Mouse (Mus musculus) megakaryocyte, embryonic 14.5 days (primary cell): ENCODE measurements around the gene Shcbp1l.

Experiments used
- FLI1 ChIP-seq: IDR thresholded peaks from 2 replicates; pipeline ENCODE4 v1.6.1; 2012; ENCODE audit warnings: low read length, inconsistent platforms, mixed read lengths
- GATA1 ChIP-seq: IDR thresholded peaks from 3 replicates; pipeline ENCODE4 v1.6.1; 2012; ENCODE audit warnings: mixed read lengths, low read length, inconsistent platforms, borderline replicate concordance

DNA sequence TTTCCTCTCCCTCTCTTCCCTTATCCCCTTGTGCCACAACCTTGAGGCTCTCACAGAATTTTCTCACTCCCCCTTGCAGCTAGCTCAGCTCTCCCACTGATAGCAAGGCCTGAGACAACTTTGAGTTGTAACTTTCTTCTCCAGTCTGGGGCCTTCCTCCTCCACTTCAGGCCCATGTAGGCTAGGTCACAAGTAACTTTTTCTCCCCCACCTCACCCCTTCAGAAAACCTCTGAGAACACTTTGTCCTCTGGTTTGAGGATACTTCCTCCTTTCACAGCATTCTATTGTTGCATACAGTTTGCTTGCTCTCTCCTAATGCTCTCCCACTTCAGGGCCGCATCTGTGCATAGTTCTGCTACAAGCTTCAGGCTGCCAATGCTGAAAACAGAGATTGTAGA lies 66.9 kb downstream of the Shcbp1l start:
- TF ChIP-seq FLI1: no peak
- no peak for TF ChIP-seq GATA1
